Comparison of ENCODE assay signal across 19 mouse cellular contexts in genomic region chr8:81594134-81594714, GRCm38 (mm10).
DNase-seq lines count a peak whose midpoint lies in the region; ATAC-seq and TF ChIP-seq lines count a peak whose summit lies in the region.
"Had no signal": no experiment of that assay in that cellular context is flagged by ENCODE, and none has a peak within 500 bp of the region (broad histone marks: within the 10 kb centered on the region; RNA-seq: fewer than 3 reads in every experiment).

No protein-coding gene starts in this region.

- DNase-seq in lung, postnatal 4 days, result no peak
- no peak for DNase-seq in MEL (ENCODE audit: low read depth, low spot score)
- DNase-seq in lung, postnatal 0 days (ENCODE audit: low spot score), result peak; percentile 61
- DNase-seq: adrenal gland, postnatal 25 days; cerebellum, adult 18-20 months; cerebellum, adult 9-11 months; forebrain, postnatal 0 days; gastrocnemius, postnatal 14 days had no signal

- H3K79me2 ChIP-seq in MEL (ENCODE audit: control insufficient read depth, insufficient read depth, low read length, poor library complexity), result no peaks in the 10 kb centered on the region

- no peaks in the 10 kb centered on the region for H3K9me3 ChIP-seq in lung, embryonic 16.5 days (ENCODE audit: control insufficient read depth, low read length)
- no peaks in the 10 kb centered on the region for H3K9me3 ChIP-seq in MEL (replicated peaks; ENCODE audit: insufficient read depth, low read length)
- no peaks in the 10 kb centered on the region for H3K9me3 ChIP-seq in lung, postnatal 0 days (ENCODE audit: low read length)
- H3K9me3 ChIP-seq in hindbrain, embryonic 13.5 days, result no peaks in the 10 kb centered on the region
- no peaks in the 10 kb centered on the region for H3K9me3 ChIP-seq in kidney, embryonic 14.5 days (ENCODE audit: control insufficient read depth, low read length)
- H3K9me3 ChIP-seq: embryonic facial prominence, embryonic 10.5 days; forebrain, embryonic 13.5 days; heart, embryonic 12.5 days; hindbrain, embryonic 10.5 days; hindbrain, embryonic 15.5 days had no signal

- TF ChIP-seq POLR2A in MEL (IDR thresholded peaks at IDR 0.05; ENCODE audit: control insufficient read depth in 1 of 2, insufficient read depth in 1 of 2, low read depth in 1 of 2, low read length in 2 of 2, poor library complexity in 1 of 2), result no peak

- no peak for TF ChIP-seq EP300 in MEL (IDR thresholded peaks at IDR 0.05; ENCODE audit: low read depth in 1 of 2, low read length in 2 of 2)
- peak; percentile 81 for TF ChIP-seq EP300 in lung, postnatal 0 days (IDR thresholded peaks at IDR 0.05)

- no peaks in the 10 kb centered on the region for H3K27me3 ChIP-seq in lung, embryonic 16.5 days (ENCODE audit: control insufficient read depth, insufficient read depth, low read depth, low read length)
- no peaks in the 10 kb centered on the region for H3K27me3 ChIP-seq in MEL (ENCODE audit: control insufficient read depth in 1 of 2, insufficient read depth in 2 of 2, low read length in 2 of 2)
- no peaks in the 10 kb centered on the region for H3K27me3 ChIP-seq in lung, postnatal 0 days (replicated peaks; ENCODE audit: insufficient read depth, low read length)
- H3K27me3 ChIP-seq in hindbrain, embryonic 13.5 days, result no peaks in the 10 kb centered on the region
- H3K27me3 ChIP-seq in kidney, embryonic 14.5 days (ENCODE audit: control insufficient read depth, insufficient read depth, low read length), result no peaks in the 10 kb centered on the region
- H3K27me3 ChIP-seq: forebrain, embryonic 13.5 days; heart, embryonic 12.5 days; hindbrain, embryonic 15.5 days; Patski had no signal

- no peak overlapping the region for H3K9ac ChIP-seq in lung, embryonic 16.5 days (ENCODE audit: low read length)
- H3K9ac ChIP-seq in MEL (ENCODE audit: control insufficient read depth, low read depth, low read length, poor library complexity, severe bottlenecking), result no peak overlapping the region
- no peak overlapping the region for H3K9ac ChIP-seq in lung, postnatal 0 days (replicated peaks; ENCODE audit: low read depth)
- H3K9ac ChIP-seq in hindbrain, embryonic 13.5 days, result no peak overlapping the region
- H3K9ac ChIP-seq in kidney, embryonic 14.5 days (ENCODE audit: low read depth, low read length), result no peak overlapping the region
- H3K9ac ChIP-seq: forebrain, embryonic 13.5 days; forebrain, postnatal 0 days; heart, embryonic 12.5 days; hindbrain, embryonic 15.5 days had no signal

- peaks cover 3% of the 10 kb centered on the region; the same call in 1 of the 2 replicates for H3K4me1 ChIP-seq in lung, embryonic 16.5 days (replicated peaks; ENCODE audit: control insufficient read depth, insufficient read depth, low read length)
- peaks cover 5 to 6% of the 10 kb centered on the region in 2 experiments for H3K4me1 ChIP-seq in MEL (ENCODE audit: control insufficient read depth in 1 of 2, insufficient read depth in 2 of 2, low read length in 2 of 2)
- H3K4me1 ChIP-seq in lung, postnatal 0 days (ENCODE audit: insufficient read depth, low read depth, low read length), result no peaks in the 10 kb centered on the region
- no peaks in the 10 kb centered on the region for H3K4me1 ChIP-seq in hindbrain, embryonic 13.5 days (replicated peaks)
- no peaks in the 10 kb centered on the region for H3K4me1 ChIP-seq in kidney, embryonic 14.5 days (ENCODE audit: control insufficient read depth, insufficient read depth, low read length)
- H3K4me1 ChIP-seq: embryonic facial prominence, embryonic 10.5 days; forebrain, embryonic 13.5 days; heart, embryonic 12.5 days; hindbrain, embryonic 10.5 days; hindbrain, embryonic 15.5 days had no signal

- no peaks in the 10 kb centered on the region for H3K36me3 ChIP-seq in lung, embryonic 16.5 days (ENCODE audit: control insufficient read depth, insufficient read depth, low read length)
- peaks cover 0 to 4% of the 10 kb centered on the region in 2 experiments; a peak in 2 of 4 replicates for H3K36me3 ChIP-seq in MEL (ENCODE audit: control insufficient read depth in 1 of 2, insufficient read depth in 2 of 2, low read length in 2 of 2)
- H3K36me3 ChIP-seq in lung, postnatal 0 days (ENCODE audit: insufficient read depth, low read length), result no peaks in the 10 kb centered on the region
- H3K36me3 ChIP-seq in hindbrain, embryonic 13.5 days, result no peaks in the 10 kb centered on the region
- H3K36me3 ChIP-seq in kidney, embryonic 14.5 days (ENCODE audit: control insufficient read depth, insufficient read depth, low read length), result no peaks in the 10 kb centered on the region
- H3K36me3 ChIP-seq: embryonic facial prominence, embryonic 10.5 days; heart, embryonic 12.5 days; hindbrain, embryonic 10.5 days; hindbrain, embryonic 15.5 days had no signal

- peak; percentile 91 for ATAC-seq in lung, embryonic 16.5 days (ENCODE audit: low read depth)
- ATAC-seq in lung, postnatal 0 days, result peak; percentile 68
- ATAC-seq in hindbrain, embryonic 13.5 days (ENCODE audit: low FRiP score), result no peak
- ATAC-seq in kidney, embryonic 14.5 days (ENCODE audit: low FRiP score, low TSS enrichment), result no peak
- no peak for ATAC-seq in granulocyte monocyte progenitor cell, adult 5-6 weeks (replicated peaks; ENCODE audit: poor library complexity, severe bottlenecking)
- ATAC-seq: activated CD4-positive, CD25-positive, alpha-beta regulatory T cell, adult 4 months; forebrain, embryonic 13.5 days; forebrain, postnatal 0 days; Patski had no signal

- TF ChIP-seq CTCF in MEL (IDR thresholded peaks at IDR 0.05 in 2 of 3, conservative IDR thresholded peaks at IDR 0.05 in 1 of 3; ENCODE audit: control insufficient read depth in 1 of 3, insufficient read depth in 1 of 3, low read depth in 2 of 3, low read length in 3 of 3, poor library complexity in 1 of 3, severe bottlenecking in 1 of 3), result no peak
- TF ChIP-seq CTCF in lung, postnatal 0 days (IDR thresholded peaks at IDR 0.05), result no peak

- peak overlapping the region; percentile 64 for H3K27ac ChIP-seq in lung, embryonic 16.5 days (ENCODE audit: low read length)
- no peak overlapping the region for H3K27ac ChIP-seq in MEL (ENCODE audit: control insufficient read depth, low read depth, low read length)
- H3K27ac ChIP-seq in lung, postnatal 0 days (ENCODE audit: low read length), result no peak overlapping the region
- H3K27ac ChIP-seq in hindbrain, embryonic 13.5 days, result no peak overlapping the region
- no peak overlapping the region for H3K27ac ChIP-seq in kidney, embryonic 14.5 days (ENCODE audit: low read depth, low read length)
- H3K27ac ChIP-seq: embryonic facial prominence, embryonic 10.5 days; forebrain, embryonic 13.5 days; hindbrain, embryonic 10.5 days; hindbrain, embryonic 15.5 days had no signal

- whole genome bisulfite sequencing in lung, embryonic 16.5 days, result 52% methylated on average over 3 of the region's 3 CpGs
- 67% methylated on average over 3 of the region's 3 CpGs for WGBS in lung, postnatal 0 days
- 88% methylated on average over 3 of the region's 3 CpGs for WGBS in hindbrain, embryonic 13.5 days
- WGBS in kidney, embryonic 14.5 days, result 91% methylated on average over 3 of the region's 3 CpGs

- no peak overlapping the region for H3K4me2 ChIP-seq in lung, embryonic 16.5 days (ENCODE audit: low read depth, low read length)
- no peak overlapping the region for H3K4me2 ChIP-seq in lung, postnatal 0 days (replicated peaks; ENCODE audit: low read depth, low read length)
- H3K4me2 ChIP-seq in hindbrain, embryonic 13.5 days, result no peak overlapping the region
- no peak overlapping the region for H3K4me2 ChIP-seq in kidney, embryonic 14.5 days (replicated peaks; ENCODE audit: low read depth, low read length)
- H3K4me2 ChIP-seq: forebrain, embryonic 13.5 days; heart, embryonic 12.5 days; hindbrain, embryonic 15.5 days had no signal

- TF ChIP-seq RAD21 in MEL (IDR thresholded peaks at IDR 0.05; ENCODE audit: low read depth, low read length), result no peak

- H3K4me3 ChIP-seq in lung, embryonic 16.5 days (ENCODE audit: low read length), result no peak overlapping the region
- no peak overlapping the region for H3K4me3 ChIP-seq in MEL (ENCODE audit: control insufficient read depth in 1 of 2, insufficient read depth in 1 of 2, low read depth in 2 of 2, low read length in 2 of 2)
- no peak overlapping the region for H3K4me3 ChIP-seq in lung, postnatal 0 days (ENCODE audit: low read depth, low read length)
- no peak overlapping the region for H3K4me3 ChIP-seq in hindbrain, embryonic 13.5 days
- H3K4me3 ChIP-seq in kidney, embryonic 14.5 days (ENCODE audit: low read length), result no peak overlapping the region
- H3K4me3 ChIP-seq: embryonic facial prominence, embryonic 10.5 days; forebrain, embryonic 13.5 days; heart, embryonic 12.5 days; hindbrain, embryonic 10.5 days; hindbrain, embryonic 15.5 days had no signal

TF ChIP-seq in MEL, 35 proteins besides CTCF, POLR2A, EP300 and RAD21:
- TF ChIP-seq ELF1 (IDR thresholded peaks at IDR 0.05; ENCODE audit: low read depth, low read length), result no peak
- TF ChIP-seq GATA1 (IDR thresholded peaks at IDR 0.05; ENCODE audit: low read depth, low read length), result 0 out of 2 replicates have a peak, but pooled peaks have one; percentile 19

Comparison
In these comparisons a context has a peak if more than half of its experiments do, and no peak if none do; other contexts are left out.
1. ATAC-seq: peak in lung, embryonic 16.5 days (single experiment) and lung, postnatal 0 days (single experiment); none in hindbrain, embryonic 13.5 days (single experiment), kidney, embryonic 14.5 days (single experiment) and granulocyte monocyte progenitor cell, adult 5-6 weeks (single experiment).